Mouse (Mus musculus) small intestine, adult 2 months (tissue): Measurements from ENCODE around the gene Tmem212.

Source experiments
- CTCF ChIP-seq: fragments of 200-500 bp; IDR thresholded peaks from 2 replicates; pipeline ENCODE4 v1.5.1; 2012; ENCODE audit warnings: low read depth, mild to moderate bottlenecking, control low read depth, inconsistent platforms, low read length, moderate library complexity, mixed read lengths; ENCODE audit not compliant: insufficient replicate concordance, insufficient read length; ENCODE audit errors: extremely low read depth
- POLR2A ChIP-seq: fragments of 200-500 bp; IDR thresholded peaks from 2 replicates; pipeline ENCODE4 v1.6.1; 2012; ENCODE audit warnings: low read depth, mild to moderate bottlenecking, control low read depth, inconsistent platforms, low read length, moderate library complexity

DNA sequence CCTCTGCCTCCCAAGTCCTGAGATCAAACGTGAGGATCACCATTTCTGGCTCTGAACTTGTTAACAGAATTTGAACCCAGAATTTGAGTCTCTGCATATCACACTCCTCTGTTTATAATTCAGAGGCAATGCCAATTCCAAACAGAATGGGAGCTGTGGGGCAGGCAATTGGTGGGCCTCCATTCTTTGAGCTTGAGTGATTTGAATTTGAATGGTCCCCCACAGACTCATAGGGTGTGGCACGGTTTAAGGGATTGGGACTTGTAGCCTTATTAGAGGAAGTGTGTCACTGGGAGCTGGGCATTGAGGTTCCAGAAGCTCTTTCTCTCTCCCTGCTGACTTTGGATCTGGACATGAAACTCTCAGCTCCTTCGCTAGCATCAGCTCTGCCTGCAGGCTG is 39.5 kb upstream of the Tmem212 start:
- TF ChIP-seq POLR2A: no peak
- no peak for TF ChIP-seq CTCF
